Comparison of ENCODE assay signal across 8 mouse cellular contexts in the genomic region with DNA sequence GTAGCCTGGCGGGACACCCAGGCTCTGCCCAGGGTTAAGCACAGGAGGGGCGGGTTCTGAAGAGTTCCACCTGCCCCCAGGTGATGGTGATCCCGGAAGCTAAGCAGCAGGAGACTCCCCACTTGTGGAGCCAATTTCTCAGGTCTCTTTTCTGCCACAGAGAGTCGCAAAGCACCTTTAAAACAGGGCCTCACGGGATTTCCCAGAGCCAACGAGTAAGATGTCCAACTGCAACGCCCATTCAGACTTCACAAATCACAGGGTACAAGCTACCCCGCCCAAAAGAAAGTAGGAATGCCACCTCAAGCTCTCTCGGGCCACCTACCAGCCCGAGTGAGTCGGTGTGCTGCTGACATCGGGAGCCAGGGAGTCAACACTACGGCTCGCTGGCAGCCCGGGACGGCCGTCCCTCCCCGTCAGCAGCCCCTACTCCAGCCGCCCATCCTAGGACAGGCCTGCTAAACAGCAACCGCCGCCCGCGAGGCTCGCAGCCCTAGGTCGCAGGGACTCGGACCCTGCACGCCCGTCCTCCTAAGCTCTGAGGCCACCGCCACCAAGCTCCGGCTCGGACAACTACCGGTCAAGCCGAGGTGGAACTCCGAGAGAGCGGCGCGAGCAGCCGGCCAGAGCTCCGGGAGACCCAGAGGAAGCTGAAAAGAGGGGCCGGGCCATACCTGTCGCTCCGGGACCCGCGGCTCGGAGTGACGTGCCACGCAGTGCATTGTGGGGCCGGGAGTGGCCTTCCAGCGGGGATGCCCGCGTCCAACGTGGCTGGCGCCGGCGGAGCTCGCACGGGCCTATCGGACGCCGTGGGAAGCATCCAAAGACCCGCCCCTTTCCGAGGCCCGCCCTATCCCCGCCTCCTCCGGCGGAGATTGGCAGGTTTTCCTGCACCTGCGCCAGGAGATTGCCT. TPM values are rescaled to one million over a fixed set of nuclear protein-coding genes. Genes with fewer than 3 reads are reported as not detected.
DNase-seq lines count a peak whose midpoint lies in the region; ATAC-seq and TF ChIP-seq lines count a peak whose summit lies in the region.

Sec22a (minus strand) TSS at position 769 of the 913 bp plus-strand sequence.

- peak within 1 kb of the TSS; percentile 80 for H3K4me2 ChIP-seq in embryonic facial prominence, embryonic 14.5 days (ENCODE audit: low read depth, low read length)
- peak within 1 kb of the TSS; percentile 82 for H3K4me2 ChIP-seq in limb, embryonic 13.5 days (replicated peaks)
- peak within 1 kb of the TSS; percentile 82 for H3K4me2 ChIP-seq in midbrain, embryonic 16.5 days (ENCODE audit: low read length)

- no peaks in the 10 kb centered on the region for H3K9me3 ChIP-seq in embryonic facial prominence, embryonic 14.5 days (ENCODE audit: control insufficient read depth, low read length)
- no peaks in the 10 kb centered on the region for H3K9me3 ChIP-seq in limb, embryonic 13.5 days
- no peaks in the 10 kb centered on the region for H3K9me3 ChIP-seq in midbrain, embryonic 16.5 days (replicated peaks; ENCODE audit: control insufficient read depth, low read length, poor library complexity, severe bottlenecking)

- TF ChIP-seq POLR2A in heart, adult 2 months (IDR thresholded peaks at IDR 0.05; ENCODE audit: insufficient read depth, low read depth, low read length) = peak; percentile 63; the same call in 1 of the 2 replicates

- no peaks in the 10 kb centered on the region for H3K79me2 ChIP-seq in heart, adult 2 months (replicated peaks; ENCODE audit: control insufficient read depth, insufficient read depth, low read length)

- no peak for TF ChIP-seq CTCF in heart, adult 2 months (IDR thresholded peaks at IDR 0.05)

- peak within 1 kb of the TSS; percentile 77 for H3K27ac ChIP-seq in embryonic facial prominence, embryonic 14.5 days (replicated peaks; ENCODE audit: low read depth, low read length)
- H3K27ac ChIP-seq in heart, adult 2 months = peak within 1 kb of the TSS; percentile 84
- peak within 1 kb of the TSS; percentile 55 for H3K27ac ChIP-seq in limb, embryonic 13.5 days
- peak within 1 kb of the TSS; percentile 80 for H3K27ac ChIP-seq in midbrain, embryonic 16.5 days (ENCODE audit: low read length)

- 0 out of 2 replicates have a peak, but pooled peaks cover 3% of the 10 kb centered on the region for H3K4me1 ChIP-seq in embryonic facial prominence, embryonic 14.5 days (ENCODE audit: control insufficient read depth, insufficient read depth, low read length)
- H3K4me1 ChIP-seq in heart, adult 2 months (ENCODE audit: control insufficient read depth, insufficient read depth, low read length) = no peaks in the 10 kb centered on the region; the same call in 1 of the 2 replicates
- peaks cover 10% of the 10 kb centered on the region; the same call in 1 of the 2 replicates for H3K4me1 ChIP-seq in limb, embryonic 13.5 days
- peaks cover 12% of the 10 kb centered on the region for H3K4me1 ChIP-seq in midbrain, embryonic 16.5 days (ENCODE audit: control insufficient read depth, insufficient read depth, low read length)

- H3K36me3 ChIP-seq in embryonic facial prominence, embryonic 14.5 days (ENCODE audit: control insufficient read depth, insufficient read depth, low read length) = peaks cover 16% of the 10 kb centered on the region
- no peaks in the 10 kb centered on the region for H3K36me3 ChIP-seq in heart, adult 2 months (ENCODE audit: control insufficient read depth, insufficient read depth, low read length)
- peaks cover 19% of the 10 kb centered on the region for H3K36me3 ChIP-seq in limb, embryonic 13.5 days
- H3K36me3 ChIP-seq in midbrain, embryonic 16.5 days (ENCODE audit: control insufficient read depth, insufficient read depth, low read length) = peaks cover 3% of the 10 kb centered on the region

- intact Hi-C loops in heart, adult 2 months (cut with DNase I) = no loop called here

- peak within 1 kb of the TSS; percentile 88 for H3K9ac ChIP-seq in embryonic facial prominence, embryonic 14.5 days (ENCODE audit: low read depth, low read length)
- H3K9ac ChIP-seq in heart, adult 2 months (ENCODE audit: low read depth, low read length) = peak within 1 kb of the TSS; percentile 95
- H3K9ac ChIP-seq in limb, embryonic 13.5 days = peak within 1 kb of the TSS; percentile 88
- H3K9ac ChIP-seq in midbrain, embryonic 16.5 days (ENCODE audit: low read depth, low read length) = peak within 1 kb of the TSS; percentile 84

- no peaks in the 10 kb centered on the region for H3K27me3 ChIP-seq in embryonic facial prominence, embryonic 14.5 days (replicated peaks; ENCODE audit: control insufficient read depth, insufficient read depth, low read length)
- H3K27me3 ChIP-seq in heart, adult 2 months (ENCODE audit: control insufficient read depth, insufficient read depth, low read length) = no peaks in the 10 kb centered on the region
- no peaks in the 10 kb centered on the region for H3K27me3 ChIP-seq in limb, embryonic 13.5 days
- no peaks in the 10 kb centered on the region for H3K27me3 ChIP-seq in midbrain, embryonic 16.5 days (ENCODE audit: control insufficient read depth, insufficient read depth, low read depth, low read length)

- peak within 1 kb of the TSS; percentile 89 for H3K4me3 ChIP-seq in embryonic facial prominence, embryonic 14.5 days (ENCODE audit: low read depth, low read length)
- H3K4me3 ChIP-seq in heart, adult 2 months = peak within 1 kb of the TSS; percentile 98
- peak within 1 kb of the TSS; percentile 65 for H3K4me3 ChIP-seq in limb, embryonic 13.5 days
- peak within 1 kb of the TSS; percentile 71 for H3K4me3 ChIP-seq in midbrain, embryonic 16.5 days (ENCODE audit: low read depth, low read length)

- TF ChIP-seq EP300 in heart, adult 2 months (IDR thresholded peaks at IDR 0.05; ENCODE audit: insufficient read depth, low read depth, low read length) = no peak

- 0% methylated on average over 38 of the region's 67 CpGs for WGBS in embryonic facial prominence, embryonic 14.5 days
- WGBS in heart, adult 2 months = under 1% methylated on average over 67 of the region's 67 CpGs
- WGBS in limb, embryonic 13.5 days = under 1% methylated on average over 67 of the region's 67 CpGs
- WGBS in midbrain, embryonic 16.5 days = under 1% methylated on average over 56 of the region's 67 CpGs

- peak; percentile 93 for DNase-seq in 3T3-L1 (ENCODE audit: low read depth, low spot score)
- peak; percentile 83 to 87 for DNase-seq in adrenal gland, postnatal 4 days (ENCODE audit: low spot score in 2 of 2)
- peak; percentile 98 for DNase-seq in embryonic facial prominence, embryonic 14.5 days (ENCODE audit: low spot score)
- DNase-seq in heart, adult 2 months = peak; percentile 95
- DNase-seq in kidney, adult 8-10 months = peak; percentile 94 to 96
- peak; percentile 78 to 92 for DNase-seq in spleen, postnatal 10 days (ENCODE audit: low spot score in 2 of 2)

- ATAC-seq in embryonic facial prominence, embryonic 14.5 days (ENCODE audit: low read depth) = peak; percentile 99
- ATAC-seq in limb, embryonic 13.5 days (ENCODE audit: low FRiP score, low read depth) = peak; percentile 99
- peak; percentile 100 for ATAC-seq in midbrain, embryonic 16.5 days

RNA-seq across cellular contexts. Expression of gene Sec22a, which starts in this region (rescaled TPM):
- total RNA-seq in adrenal gland, postnatal 4 days (2021) = 10 to 100 TPM; 27.8 to 29.3 TPM
- polyA plus RNA-seq in embryonic facial prominence, embryonic 14.5 days (2014; fragmentation: Nextera tagmentation; extraction: Ambion mirVana) = 43.2 and 51.2 TPM in 2 replicates
- 10 to 100 TPM; 10.3 to 12.0 TPM for total RNA-seq in heart, adult 2 months (2021)
- polyA plus RNA-seq in heart, adult 2 months (2012; rRNA removed) = 17.6 and 39.8 TPM in 2 replicates
- polyA plus RNA-seq in limb, embryonic 13.5 days (2015; fragmentation: Nextera tagmentation; extraction: Ambion mirVana) = 46.0 and 50.1 TPM in 2 replicates
- polyA plus RNA-seq in midbrain, embryonic 16.5 days (2015; fragmentation: Nextera tagmentation; extraction: Ambion mirVana) = 40.4 and 43.7 TPM in 2 replicates

Comparison
In these comparisons a context has a peak if more than half of its experiments do, and no peak if none do; other contexts are left out.
1. Peak in every context shown above with its lines: DNase-seq, ATAC-seq, H3K4me3 ChIP-seq and H3K27ac ChIP-seq.